Mouse (Mus musculus) naive thymus-derived CD4-positive, alpha-beta T cell, adult 2 months (primary cell): ENCODE measurements at regions not wholly inside any gene's neighbourhood (a gene's known extent, or its start where the extent isn't known, plus 50 kb on each side); places are given as distances from the start of the nearest gene placed in this dataset.

Experiments used
- DNase-seq: peaks from one replicate; pipeline ENCODE4 v3.0.0-alpha.2; 2011; ENCODE audit warnings: low read depth

DNA sequence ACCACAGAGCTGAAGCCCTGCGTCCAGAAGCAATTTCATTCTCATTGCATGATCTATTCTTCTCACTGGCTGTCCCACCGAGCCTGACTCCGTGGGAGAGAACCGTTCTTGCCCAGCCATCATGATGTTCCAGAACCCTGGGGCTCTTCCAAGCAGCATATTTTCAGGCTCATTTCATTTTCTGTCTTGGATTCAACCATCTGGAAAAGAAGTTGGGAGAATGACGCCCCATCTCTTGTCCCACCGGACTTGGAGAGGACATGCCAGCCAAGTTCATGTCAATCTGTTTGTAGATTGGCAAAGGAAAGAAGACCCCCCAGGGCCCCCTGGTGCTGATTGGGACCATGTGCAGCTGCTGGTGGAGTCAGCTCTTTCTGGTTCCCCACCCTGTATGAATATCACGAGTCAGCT, 1400.5 kb upstream of the Lrrc6 start:
- no peak for DNase-seq

DNA sequence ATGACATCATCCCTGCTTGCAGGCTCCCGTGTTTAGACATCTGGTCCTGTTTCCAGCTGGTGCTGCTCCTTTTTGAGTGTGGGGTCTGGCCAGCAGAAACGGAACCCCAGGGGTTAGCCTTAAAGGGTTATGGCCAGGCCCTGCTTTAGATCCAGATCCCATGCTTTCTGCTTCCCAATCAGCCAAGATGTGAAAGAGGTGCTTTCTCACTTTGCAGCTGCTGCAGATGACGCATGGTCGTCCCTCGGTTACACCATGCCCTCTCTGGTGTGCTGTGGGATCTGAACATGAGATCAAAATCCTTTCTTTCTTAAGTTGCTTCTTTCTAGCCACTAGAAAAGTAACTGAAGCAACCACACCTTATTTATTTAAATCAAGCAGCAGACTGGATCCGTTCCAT, 1399.1 kb upstream of the Lrrc6 start:
- no peak for DNase-seq

DNA sequence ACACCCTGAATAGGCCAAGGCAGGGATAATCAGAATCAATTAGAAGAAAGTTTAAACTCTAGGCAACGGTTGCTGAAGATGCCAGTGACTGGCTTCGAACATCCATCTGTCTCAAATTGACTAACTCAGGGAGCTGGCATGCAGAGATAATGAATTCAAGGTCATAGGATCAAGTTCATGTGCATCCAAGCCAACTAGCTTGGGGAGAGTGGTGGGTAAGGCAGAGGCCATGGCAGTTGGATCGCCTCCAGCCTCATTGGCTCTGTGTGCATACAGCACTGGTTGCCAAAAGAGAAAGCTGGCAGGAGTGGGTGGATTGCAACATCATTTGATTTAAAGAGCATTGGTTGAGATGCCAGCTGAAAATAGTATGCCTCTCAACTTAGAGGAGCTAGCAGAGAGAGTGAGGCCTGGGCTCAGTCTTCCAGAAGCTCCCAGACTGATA, 1398.3 kb upstream of the Lrrc6 start:
- no peak for DNase-seq

DNA sequence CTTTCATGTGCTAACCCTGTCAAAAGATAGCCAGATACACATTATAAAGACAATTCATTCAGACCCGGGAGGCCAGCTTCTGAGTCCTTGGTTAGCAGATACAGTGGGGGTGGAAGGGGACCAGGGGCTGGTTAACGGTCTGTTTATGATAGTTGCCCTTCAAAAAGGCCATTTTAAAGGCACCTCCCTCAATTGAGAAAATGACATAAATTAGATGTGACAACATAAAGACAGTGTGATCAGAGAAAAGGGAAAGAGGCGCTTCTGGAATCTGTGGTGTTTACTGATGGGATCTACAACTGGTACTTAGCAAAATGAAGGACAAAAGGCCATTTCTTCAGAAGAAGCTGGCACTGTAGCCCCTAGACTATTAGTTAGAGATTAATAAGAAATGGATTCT, 1391.4 kb upstream of the Lrrc6 start:
- DNase-seq, result no peak

DNA sequence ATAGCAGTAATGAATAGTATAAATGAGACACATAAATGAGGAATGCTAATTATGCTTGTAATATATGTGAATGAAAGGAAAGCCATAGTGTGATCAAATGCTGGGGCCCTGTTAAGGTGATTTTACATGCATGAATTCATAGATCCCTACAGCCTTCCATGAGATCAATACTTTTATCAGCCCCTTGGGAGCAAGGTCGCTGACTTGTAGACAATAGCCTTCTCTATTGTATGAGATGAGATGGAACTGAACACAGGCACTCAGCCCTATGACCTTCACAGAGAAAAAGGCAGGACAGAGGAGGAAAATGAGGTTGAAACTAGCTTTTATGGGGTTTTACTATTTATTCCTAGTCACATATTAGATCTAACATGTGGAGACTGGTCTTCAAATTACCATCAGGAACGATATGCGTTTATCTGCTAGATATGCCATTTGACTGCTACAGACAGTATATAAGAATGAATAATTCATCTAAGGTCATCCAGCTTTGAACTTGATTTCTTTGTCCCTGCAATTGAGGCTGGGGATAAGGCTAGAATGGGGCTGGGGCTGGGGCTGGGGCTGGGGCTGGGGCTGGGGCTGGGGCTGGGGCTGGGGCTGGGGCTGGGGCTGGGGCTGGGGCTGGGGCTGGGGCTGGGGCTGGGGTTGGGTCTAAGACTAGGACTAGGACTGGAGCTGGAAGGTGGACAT, 1390.0 kb upstream of the Lrrc6 start:
- DNase-seq, result no peak

DNA sequence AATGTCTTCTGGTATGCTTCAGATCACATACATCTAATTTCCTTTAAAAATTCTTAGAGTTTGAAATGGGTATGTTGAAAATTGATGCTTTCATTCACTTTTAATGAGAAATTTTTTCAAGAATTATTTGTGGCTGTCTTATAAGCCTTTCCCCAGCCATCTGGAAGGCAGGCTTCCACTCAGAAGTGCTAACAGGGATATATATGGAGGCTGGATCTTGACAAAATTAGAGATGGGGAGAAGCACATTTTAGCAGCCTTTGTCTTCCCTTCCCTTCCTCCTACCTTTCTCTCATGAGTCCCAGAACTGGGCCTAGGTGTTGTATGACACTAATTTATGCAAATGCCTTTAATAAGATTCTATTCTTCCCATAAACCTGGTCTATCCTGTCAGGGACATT, 1387.8 kb upstream of the Lrrc6 start:
- no peak for DNase-seq

DNA sequence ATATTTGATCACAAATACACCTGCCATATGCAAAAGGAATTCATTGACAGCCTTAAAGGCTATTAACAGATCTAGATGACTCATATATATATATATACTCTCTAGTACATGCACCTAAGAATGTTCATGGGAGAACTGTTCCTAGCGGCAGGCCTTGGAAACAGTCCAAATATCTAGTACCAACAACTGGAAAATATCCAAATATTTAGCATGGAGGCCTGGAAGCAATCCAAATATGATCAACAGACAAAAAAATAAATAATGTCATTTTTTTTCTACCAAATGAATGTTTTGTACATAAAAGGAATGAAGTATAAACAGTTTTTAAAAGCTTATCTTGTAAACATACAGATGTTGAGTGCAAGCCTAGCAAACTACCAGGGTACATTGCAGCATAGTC, 1354.6 kb upstream of the Lrrc6 start:
- no peak for DNase-seq

DNA sequence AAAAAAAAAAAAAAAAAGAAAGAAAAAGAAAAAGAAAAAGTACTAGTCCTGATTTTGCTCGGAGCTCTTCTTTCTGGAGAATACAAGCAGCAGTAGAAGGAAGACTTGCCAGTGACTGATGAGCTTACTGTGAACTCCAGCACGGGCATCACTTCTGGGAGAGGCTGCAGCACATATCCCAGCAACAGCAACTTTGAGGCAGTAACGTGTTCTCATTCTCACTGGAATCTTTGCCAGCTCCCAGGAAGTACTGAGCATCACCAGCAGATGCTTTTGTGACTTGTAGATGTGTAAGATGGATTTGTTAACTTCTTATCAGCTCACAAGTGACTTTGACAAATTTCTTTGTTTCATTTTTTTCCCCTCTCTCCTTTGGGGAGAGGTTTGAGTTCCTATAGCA, 1349.4 kb upstream of the Lrrc6 start:
- DNase-seq, result no peak

DNA sequence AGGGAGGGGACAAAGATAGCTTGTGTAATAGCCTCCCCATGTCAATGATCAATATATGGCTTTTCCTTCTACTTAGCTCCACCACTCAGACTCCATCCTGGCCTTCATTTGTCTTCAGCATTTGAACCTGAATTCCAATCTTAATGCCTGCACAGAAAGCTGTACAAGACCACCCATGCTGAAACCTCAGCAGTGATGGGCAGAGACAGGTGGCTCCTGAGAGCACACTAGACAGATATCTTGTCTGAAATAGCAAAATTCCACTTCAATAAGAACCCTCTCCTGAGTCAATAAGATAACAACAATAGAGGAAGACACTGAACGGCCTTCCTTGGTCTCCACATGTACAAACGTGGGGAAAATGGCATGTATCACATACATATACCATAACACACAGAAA, 1345.0 kb upstream of the Lrrc6 start:
- no peak for DNase-seq

DNA sequence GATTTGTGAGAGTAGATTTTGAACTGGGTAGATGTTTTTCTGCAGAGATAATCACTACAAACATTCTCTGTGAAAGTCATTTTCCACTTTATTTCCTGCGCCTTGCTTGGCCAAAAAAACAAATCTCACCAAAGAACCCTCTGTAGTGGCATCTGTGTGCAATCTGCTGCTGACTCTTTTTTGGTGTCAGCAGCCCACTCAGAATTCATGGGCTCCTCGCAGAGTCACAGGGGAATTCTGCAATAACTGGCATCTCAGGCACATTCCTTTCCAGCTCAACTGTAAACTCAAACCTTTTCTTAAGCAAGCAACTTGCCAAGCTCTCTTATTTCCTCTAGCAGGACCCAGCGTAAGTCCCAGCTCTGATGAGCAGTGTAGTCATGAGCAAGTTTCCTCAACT, 1340.0 kb upstream of the Lrrc6 start:
- DNase-seq, result no peak

DNA sequence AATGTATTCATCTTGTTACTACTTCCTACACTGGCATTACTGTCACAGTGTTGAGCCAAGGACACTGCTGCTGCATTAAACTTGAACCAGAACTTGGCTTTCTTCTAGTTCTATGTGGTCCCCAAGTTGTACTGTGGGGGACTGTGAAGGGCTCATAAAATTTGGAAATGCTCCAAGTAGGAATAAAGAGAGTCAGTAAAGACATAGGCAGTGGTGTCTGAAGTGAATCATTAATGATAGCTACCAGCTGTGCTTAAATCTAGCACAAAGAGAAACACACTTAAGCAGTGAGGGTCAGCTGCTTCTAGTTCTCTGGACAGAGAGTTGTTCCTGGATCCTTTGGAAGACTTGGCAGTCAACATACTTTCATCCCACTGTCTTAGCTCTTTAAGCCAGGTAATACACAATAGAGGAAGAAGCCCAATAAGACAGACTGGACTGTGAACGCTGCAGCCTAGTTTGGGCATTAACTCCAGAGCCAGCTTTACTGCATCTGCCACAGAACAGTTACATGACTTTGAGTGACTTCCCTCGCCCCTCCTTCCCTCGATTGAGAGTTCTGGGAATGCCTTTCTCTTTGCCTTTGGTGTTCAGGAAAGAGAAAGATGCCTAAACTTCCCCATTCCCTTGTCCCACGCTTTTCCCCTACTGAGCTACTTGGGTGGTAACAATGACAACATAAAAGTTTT, 1325.2 kb upstream of the Lrrc6 start:
- DNase-seq, result no peak

DNA sequence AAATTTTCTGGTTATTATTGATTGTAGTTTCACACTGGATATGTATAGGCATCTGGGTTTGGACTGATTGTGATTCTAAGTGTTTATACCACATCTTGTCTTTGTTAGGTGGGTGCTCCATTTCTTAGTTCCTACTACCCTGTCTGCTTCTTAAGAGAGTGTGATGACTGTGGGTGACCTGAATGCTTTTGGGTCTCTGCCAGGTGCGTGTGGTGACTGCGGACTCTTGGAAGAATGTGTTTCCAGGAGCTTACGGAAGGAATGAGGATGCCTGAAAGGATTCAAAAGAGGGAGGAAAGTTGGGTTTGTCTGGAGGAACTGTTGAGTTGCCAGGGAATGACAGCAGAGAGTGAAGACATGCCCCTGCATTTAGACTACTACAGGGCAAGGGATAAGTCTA, 1322.5 kb upstream of the Lrrc6 start:
- DNase-seq, result no peak

DNA sequence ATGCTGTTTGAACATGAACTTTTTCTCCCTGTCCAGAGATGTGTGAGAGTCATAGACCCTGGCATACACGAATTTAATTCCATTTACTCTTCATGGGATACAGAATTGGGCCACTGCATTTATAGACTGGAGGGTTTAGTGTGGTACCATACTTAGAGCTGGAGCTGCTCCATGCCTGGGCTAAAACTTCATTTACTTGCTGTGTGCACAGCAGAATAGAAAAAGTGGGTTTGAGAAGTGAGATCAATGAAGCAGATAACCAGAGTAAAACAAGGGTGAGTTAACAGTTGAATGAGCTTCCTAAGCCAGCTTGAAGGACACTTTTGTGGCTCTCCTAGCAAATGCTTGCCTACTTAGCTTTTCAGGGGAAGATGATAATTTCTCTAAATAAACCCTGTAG, 1299.2 kb upstream of the Lrrc6 start:
- DNase-seq, result no peak

DNA sequence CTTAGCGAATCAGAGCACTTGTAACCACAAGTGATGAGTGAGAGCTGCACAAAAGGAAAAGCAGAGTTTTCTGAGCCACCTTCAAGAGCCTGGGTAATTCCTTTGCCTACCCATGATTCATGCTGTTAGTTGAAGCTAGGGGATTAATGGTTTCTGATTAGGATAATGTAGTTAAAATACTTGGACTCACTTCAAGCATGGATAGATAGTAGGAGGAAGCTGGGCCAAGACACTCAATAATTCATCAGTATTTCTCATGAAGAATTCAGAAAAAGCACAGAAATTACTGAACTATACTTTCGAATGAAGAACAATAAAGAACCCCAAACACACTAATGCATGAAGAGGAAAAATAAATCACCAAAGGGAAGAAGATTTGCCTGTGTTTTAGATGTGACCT, 1294.9 kb upstream of the Lrrc6 start:
- no peak for DNase-seq

DNA sequence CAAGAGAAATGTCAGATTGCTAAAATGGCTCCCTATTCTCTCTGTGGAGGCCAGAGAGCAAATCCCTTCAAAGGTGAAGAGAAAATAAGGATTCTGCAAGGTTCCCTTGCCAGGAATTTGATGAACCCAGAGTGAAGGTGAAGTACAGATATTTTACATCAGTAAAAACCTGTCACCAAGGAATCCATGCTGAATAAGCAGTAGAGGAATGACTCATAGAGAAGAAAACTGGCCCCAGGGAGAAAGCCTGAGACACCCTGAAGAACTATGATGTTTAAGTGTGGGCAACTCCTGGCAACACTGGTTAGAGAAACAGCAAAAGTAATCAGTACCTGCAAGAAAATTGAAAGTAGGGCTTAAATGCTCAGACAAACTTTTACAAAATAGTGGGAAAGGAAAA, 1292.1 kb upstream of the Lrrc6 start:
- no peak for DNase-seq

DNA sequence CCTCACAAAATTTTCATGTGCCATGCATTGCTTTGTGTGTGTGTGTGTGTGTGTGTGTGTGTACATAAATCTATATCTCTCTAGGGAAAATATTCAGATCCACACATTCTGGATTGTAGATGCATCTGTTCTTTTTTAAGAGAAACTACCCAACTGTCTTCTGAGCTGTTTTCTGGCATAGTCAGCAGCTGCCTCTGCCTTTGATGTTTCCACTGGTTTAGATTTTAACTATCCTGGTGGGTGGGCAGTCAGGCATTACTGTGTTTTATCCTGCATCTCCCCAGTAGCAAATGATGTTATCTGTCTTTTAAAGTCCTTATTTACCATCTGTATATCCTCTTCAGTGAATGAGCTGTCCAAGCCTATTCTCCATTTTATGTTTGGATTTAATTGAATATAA, 1287.9 kb upstream of the Lrrc6 start:
- DNase-seq, result no peak

DNA sequence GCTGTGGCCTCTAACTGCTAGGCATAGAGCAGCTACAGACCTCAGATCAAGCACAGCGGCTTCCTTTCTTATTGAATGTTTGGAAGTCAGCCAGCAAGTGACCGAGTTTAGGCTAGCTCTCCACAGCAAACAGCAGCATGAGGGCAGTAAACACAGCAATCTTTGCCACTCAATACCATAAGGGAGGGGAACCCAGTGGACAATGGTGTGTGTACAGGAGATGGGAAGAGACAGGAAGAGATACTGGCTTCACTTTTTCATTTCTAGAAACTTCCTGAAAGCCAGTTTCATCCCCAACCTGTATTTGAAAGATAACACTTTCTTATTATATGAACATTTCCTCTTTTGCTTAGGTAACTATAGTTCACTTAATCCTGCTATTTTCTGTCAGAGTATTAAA, 1284.9 kb upstream of the Lrrc6 start:
- no peak for DNase-seq

DNA sequence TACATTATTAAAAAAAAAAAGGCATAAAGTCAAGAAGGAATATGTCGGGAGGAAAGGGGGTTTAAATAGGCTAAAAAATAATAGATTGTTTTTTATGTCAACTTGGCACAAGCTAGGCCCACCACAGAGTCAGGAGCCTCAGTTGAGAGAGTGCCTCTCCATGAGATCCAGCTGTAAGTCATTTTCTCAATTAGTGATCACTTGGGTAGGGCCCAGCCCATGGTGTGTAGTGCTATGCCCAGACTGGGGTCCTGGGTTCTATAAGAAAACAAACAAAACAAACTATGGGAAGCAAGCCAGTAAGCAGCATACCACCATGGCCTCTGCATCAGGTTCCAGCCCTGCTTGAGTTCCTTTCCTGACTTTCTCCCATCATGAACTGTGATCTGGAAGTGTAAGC, 1283.0 kb upstream of the Lrrc6 start:
- DNase-seq, result no peak

DNA sequence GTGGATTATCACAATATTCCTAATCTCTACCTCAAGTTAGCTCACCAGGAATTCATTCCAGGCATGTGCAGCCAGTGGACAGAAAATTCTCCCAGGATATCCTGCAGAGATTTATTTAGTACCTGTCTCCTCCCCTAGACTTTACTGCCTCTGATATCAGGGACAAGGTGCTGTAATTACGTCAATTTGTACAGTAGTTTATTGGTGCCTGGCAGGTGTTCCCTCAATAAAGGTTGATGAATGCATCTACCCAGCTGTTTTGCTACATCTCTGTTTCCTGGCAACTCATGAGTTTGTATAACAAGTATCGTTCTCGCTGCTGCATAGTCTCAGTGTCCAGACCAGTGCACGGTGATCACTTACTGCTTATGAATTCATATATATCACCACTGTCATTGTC, 1281.8 kb upstream of the Lrrc6 start:
- no peak for DNase-seq

DNA sequence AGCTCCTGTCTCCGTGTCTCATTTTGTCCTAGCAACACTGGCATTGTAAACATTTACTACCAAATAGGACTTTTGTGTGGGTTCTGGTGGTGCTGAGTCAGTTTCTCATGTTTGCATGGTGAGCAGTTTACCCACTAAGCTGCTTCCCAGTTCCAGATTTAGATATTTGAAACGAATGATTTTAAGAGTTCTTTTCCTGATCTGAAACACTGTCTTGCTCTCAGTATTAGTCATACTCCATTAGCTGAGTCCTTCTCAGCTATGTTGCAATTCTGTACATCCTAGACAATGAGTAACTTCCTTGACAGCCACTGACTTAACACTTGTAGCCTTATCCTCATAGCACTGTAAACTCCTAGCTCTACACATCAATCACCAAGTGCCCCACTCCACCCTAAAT, 1280.1 kb upstream of the Lrrc6 start:
- no peak for DNase-seq

DNA sequence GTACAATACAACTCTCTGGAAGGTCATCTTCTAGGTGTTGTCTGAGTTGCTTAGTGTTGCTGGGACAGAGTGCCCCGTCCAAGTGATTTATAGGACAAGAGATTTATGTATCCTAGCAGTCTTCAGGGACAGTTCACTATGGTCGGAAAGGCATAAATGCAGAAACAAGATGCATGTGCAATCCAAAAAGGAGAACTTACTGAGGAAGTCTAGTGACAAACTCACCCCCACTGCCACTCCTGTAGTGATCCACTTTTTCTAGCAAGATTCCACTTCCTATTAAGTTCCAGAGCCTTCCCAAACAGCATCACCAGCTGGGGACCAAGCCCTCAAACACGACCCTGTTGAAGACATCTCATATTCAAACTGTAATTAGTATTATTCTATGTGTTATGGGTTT, 1266.9 kb upstream of the Lrrc6 start:
- no peak for DNase-seq

DNA sequence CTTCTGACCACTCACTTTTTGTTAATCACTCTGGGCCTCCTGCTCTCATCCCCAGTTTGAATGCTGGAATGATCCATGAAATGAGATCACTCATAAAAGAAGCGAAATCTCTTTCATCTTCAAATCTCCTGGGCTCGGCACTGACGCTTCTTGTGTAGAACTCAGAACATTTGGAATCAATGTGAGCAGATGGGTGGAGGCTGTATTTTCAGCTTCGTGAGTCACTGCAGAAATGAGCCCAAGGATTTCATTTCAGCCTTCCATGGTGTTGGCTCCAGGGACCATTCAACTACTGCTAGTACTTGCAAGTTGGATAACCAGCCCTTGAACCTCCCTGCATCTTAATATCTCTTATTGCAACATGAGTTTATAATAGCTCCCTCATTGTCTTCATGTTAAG, 1258.5 kb upstream of the Lrrc6 start:
- DNase-seq, result no peak

DNA sequence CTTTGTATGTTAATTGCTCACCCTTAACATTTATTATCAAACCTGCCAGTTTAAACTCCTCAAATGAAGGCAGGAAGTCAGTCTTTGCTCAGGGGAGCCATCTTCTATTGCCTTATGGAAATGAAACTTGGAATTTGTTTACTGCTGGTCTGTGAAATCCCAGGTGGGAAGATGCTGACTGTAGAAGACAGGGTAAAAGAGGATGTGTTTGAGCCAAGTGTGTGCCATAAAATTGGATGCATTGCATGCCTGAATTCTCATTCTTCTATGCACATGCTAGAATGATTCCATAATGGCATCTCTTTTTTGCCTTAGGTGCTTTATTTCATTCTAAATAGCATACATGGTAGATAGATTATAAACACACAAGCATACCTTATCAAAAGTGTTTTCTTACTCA, 1249.9 kb upstream of the Lrrc6 start:
- DNase-seq, result no peak

DNA sequence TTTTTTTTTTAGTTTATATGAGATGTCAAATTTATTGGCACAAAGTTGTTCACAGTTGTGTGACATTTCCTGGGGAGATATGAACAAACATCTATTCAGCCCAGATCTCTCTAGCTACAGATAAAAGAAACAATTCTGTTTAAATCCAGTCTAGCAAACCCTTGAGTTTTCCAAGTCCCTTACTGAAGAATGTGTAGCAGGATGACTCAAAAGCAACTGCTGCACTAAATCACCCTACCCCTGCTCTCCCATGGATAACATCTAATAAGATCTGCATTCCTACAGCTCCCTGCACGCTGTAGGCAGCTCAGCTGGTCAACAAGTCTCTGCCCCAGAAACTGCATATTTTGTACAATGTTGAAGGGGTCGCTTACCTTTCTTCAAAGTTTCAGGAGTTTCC, 1242.6 kb upstream of the Lrrc6 start:
- no peak for DNase-seq
